24 mouse cellular contexts compared by ENCODE assay signal in genomic region chr3:76005621-76006020, GRCm38 (mm10). TPM values are rescaled to one million over a fixed set of nuclear protein-coding genes. Genes with fewer than 3 reads are reported as not detected.
DNase-seq lines count a peak whose midpoint lies in the region; ATAC-seq and TF ChIP-seq lines count a peak whose summit lies in the region.
"Had no signal": no experiment of that assay in that cellular context is flagged by ENCODE, and none has a peak within 500 bp of the region (broad histone marks: within the 10 kb centered on the region; RNA-seq: fewer than 3 reads in every experiment).

No protein-coding gene starts in this region.

- ATAC-seq in megakaryocyte progenitor cell, adult 5-6 weeks (replicated peaks; ENCODE audit: poor library complexity), result peak; percentile 49
- no peak for ATAC-seq in hindbrain, postnatal 0 days
- ATAC-seq: forebrain, embryonic 13.5 days; inflammation-experienced regulatory T-cells, adult 6 months had no signal

- H3K9ac ChIP-seq in hindbrain, postnatal 0 days (replicated peaks; ENCODE audit: low read length), result no peak overlapping the region
- H3K9ac ChIP-seq: forebrain, embryonic 13.5 days; heart, embryonic 12.5 days; hindbrain, embryonic 14.5 days; liver, embryonic 14.5 days had no signal

- H3K27me3 ChIP-seq in hindbrain, postnatal 0 days (ENCODE audit: insufficient read depth, low read length), result no peaks in the 10 kb centered on the region
- H3K27me3 ChIP-seq: forebrain, embryonic 13.5 days; heart, embryonic 12.5 days had no signal

- H3K9me3 ChIP-seq in hindbrain, postnatal 0 days (ENCODE audit: low read length), result 0 out of 2 replicates have a peak, but pooled peaks cover 2% of the 10 kb centered on the region
- H3K9me3 ChIP-seq: forebrain, embryonic 13.5 days had no signal

- no peak for TF ChIP-seq CTCF in hindbrain, postnatal 0 days (IDR thresholded peaks at IDR 0.05; ENCODE audit: low read depth)

- H3K4me1 ChIP-seq in hindbrain, postnatal 0 days (ENCODE audit: insufficient read depth, low read length), result no peaks in the 10 kb centered on the region
- H3K4me1 ChIP-seq: forebrain, embryonic 13.5 days; heart, embryonic 12.5 days had no signal

- H3K4me3 ChIP-seq in hindbrain, postnatal 0 days (ENCODE audit: low read length), result no peak overlapping the region
- H3K4me3 ChIP-seq: forebrain, embryonic 13.5 days; heart, adult 2 months; heart, embryonic 12.5 days had no signal

- no peak overlapping the region for H3K4me2 ChIP-seq in hindbrain, postnatal 0 days (ENCODE audit: low read depth, low read length)
- H3K4me2 ChIP-seq: forebrain, embryonic 13.5 days; heart, embryonic 12.5 days; hindbrain, embryonic 14.5 days had no signal

- DNase-seq in spleen, adult 18-20 months, result peak; percentile 21 to 23
- no peak for DNase-seq in spleen, adult 12 weeks (ENCODE audit: low spot score)
- peak; percentile 7 for DNase-seq in ES-CJ7 (ENCODE audit: low read depth, low spot score)
- no peak for DNase-seq in cerebellum, adult 18-20 months
- DNase-seq in urinary bladder, postnatal 10 days (ENCODE audit: low spot score), result no peak
- DNase-seq in hindbrain, postnatal 0 days (ENCODE audit: low spot score), result no peak
- DNase-seq: adrenal gland, adult 2 months; cerebellum, adult 9-10 months; cerebellum, postnatal 36 days; gastrocnemius, postnatal 10 days; kidney, adult 11 months; kidney, postnatal 25 days; liver; lung, adult 2 months; lung, postnatal 14 days; midbrain, embryonic 14.5 days; thymus, postnatal 4 days had no signal

- H3K36me3 ChIP-seq in hindbrain, postnatal 0 days (ENCODE audit: insufficient read depth, low read length), result no peaks in the 10 kb centered on the region
- H3K36me3 ChIP-seq: heart, embryonic 12.5 days had no signal

- no peak overlapping the region for H3K27ac ChIP-seq in hindbrain, postnatal 0 days
- H3K27ac ChIP-seq: forebrain, embryonic 13.5 days; heart, adult 2 months; hindbrain, embryonic 14.5 days; liver, embryonic 14.5 days had no signal

- 81% methylated on average over 5 of the region's 5 CpGs for WGBS in hindbrain, postnatal 0 days

RNA-seq across cellular contexts. Expression of gene Golim4, which starts 48.9 kb away (rescaled TPM):
- 38.8 and 44.3 TPM in 2 replicates for total RNA-seq in megakaryocyte progenitor cell, adult 5-6 weeks (2015)
- 38.9 and 49.8 TPM in 2 replicates for total RNA-seq in megakaryocyte progenitor cell, adult 5-6 weeks (2017)
- total RNA-seq in hindbrain, postnatal 0 days (2014; rRNA removed), result 15.1 and 22.5 TPM in 2 replicates
- 21.6 and 23.3 TPM in 2 replicates for polyA plus RNA-seq in hindbrain, postnatal 0 days (2015; fragmentation: Nextera tagmentation; extraction: Ambion mirVana)

Comparison
In these comparisons a context has a peak if more than half of its experiments do, and no peak if none do; other contexts are left out.
1. DNase-seq: peak in spleen, adult 18-20 months (2 of 2) and ES-CJ7 (single experiment); none in spleen, adult 12 weeks (single experiment), cerebellum, adult 18-20 months (0 of 2), urinary bladder, postnatal 10 days (single experiment) and hindbrain, postnatal 0 days (single experiment).